Mouse (Mus musculus) limb, embryonic 15.5 days (tissue): ENCODE results near the gene Prcc. TPM values are rescaled to one million over a fixed set of nuclear protein-coding genes. Genes with fewer than 3 reads are reported as not detected.
"Not testable (repeated sequence)": the region's sequence is repeated elsewhere in the genome, so short reads cannot be mapped to it uniquely, and the experiment has no call there.

ENCODE experiments used
- ATAC-seq: fragments of 200-750 bp; cut with Nextera tagmentation; 2 replicates; pipeline ENCODE4 v1.8.0; 2017; ENCODE audit warnings: low read depth, moderate TSS enrichment; ENCODE audit not compliant: insufficient number of reproducible peaks, low FRiP score, low TSS enrichment
- H3K27ac ChIP-seq: fragments of 300-500 bp; sonication (generic); 2 replicates; pipeline ENCODE4 v1.5.1; 2015; ENCODE audit warnings: moderate library complexity, mild to moderate bottlenecking, inconsistent platforms
- H3K27me3 ChIP-seq: fragments of 300-500 bp; sonication (generic); 2 replicates; pipeline ENCODE4 v1.6.1; 2015; ENCODE audit warnings: inconsistent platforms
- H3K36me3 ChIP-seq: fragments of 300-500 bp; sonication (generic); 2 replicates; pipeline ENCODE4 v1.6.1; 2015; ENCODE audit warnings: inconsistent platforms
- H3K4me1 ChIP-seq: fragments of 300-500 bp; sonication (generic); 2 replicates; pipeline ENCODE4 v1.6.1; 2015; ENCODE audit warnings: inconsistent platforms
- H3K4me2 ChIP-seq: fragments of 300-500 bp; sonication (generic); 2 replicates; pipeline ENCODE4 v1.6.1; 2015; ENCODE audit warnings: mild to moderate bottlenecking, inconsistent platforms
- H3K4me3 ChIP-seq: fragments of 300-500 bp; sonication (generic); 2 replicates; pipeline ENCODE4 v1.5.1; 2015; ENCODE audit warnings: mild to moderate bottlenecking, inconsistent platforms
- H3K9ac ChIP-seq: fragments of 300-500 bp; sonication (generic); 2 replicates; pipeline ENCODE4 v1.6.1; 2015; ENCODE audit warnings: inconsistent platforms
- H3K9me3 ChIP-seq: fragments of 300-500 bp; sonication (generic); 2 replicates; pipeline ENCODE4 v1.6.1; 2016; ENCODE audit warnings: inconsistent platforms
- WGBS: fragments of 180-500 bp; shearing (Covaris S2); methylation state at CpG from one replicate; pipeline ENCODE4 v1.1.7; 2015; 5-methylcytosine and 5-hydroxymethylcytosine counted together
- polyA plus RNA-seq: library from polyadenylated mRNA; unstranded; fragments of >200 nt; fragmentation: Nextera tagmentation; extraction: Ambion mirVana; gene quantifications from 2 replicates; pipeline ENCODE4 v1.2.1, GENCODE M21; 2015

The Prcc gene
- polyA plus RNA-seq, 1 experiment from 2014 or later: 13.1 TPM

DNA sequence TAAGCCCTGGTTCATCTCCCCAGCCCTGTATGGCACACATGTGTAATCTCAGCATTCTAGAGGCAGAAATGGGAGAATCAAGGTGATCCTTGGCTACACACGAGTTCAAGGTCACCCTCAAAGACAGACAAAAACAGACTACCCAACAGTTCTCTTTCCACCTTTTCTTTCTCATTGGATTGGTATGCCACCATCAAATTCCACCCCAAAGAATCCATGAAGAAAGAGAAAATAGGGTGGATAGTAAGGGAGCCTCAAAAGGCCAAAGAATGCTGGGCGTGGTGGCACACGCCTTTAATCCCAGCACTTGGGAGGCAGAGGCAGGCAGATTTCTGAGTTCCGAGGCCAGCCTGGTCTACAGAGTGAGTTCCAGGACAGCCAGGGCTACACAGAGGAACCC, 21.3 kb downstream of the Prcc start:
- peaks cover 82% of the 10 kb centered on the region for H3K36me3 ChIP-seq

DNA sequence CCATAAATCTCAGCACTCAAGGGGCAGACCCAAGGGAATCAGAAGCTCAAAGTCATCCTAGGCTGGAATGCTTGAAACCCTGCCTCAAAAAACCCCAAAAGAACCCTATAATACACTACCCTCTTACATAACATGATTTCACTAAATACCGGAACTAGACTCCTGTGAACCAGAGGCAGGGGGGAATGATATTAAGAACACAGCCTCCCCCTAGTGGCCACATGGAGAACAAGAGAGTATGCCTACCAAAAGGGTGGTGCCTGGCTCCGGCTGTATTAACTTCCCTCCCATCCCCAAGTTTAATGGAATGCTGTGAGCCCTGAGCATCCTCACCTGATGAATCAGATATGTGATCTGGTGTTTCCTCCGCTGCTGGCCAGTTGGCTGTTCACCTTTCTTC, 25.6 kb downstream of the Prcc start:
- ATAC-seq: no peak
- H3K36me3 ChIP-seq: peaks cover 72% of the 10 kb centered on the region
- H3K27ac ChIP-seq: no peak overlapping the region
- H3K27me3 ChIP-seq: no peaks in the 10 kb centered on the region
- H3K4me1 ChIP-seq: no peaks in the 10 kb centered on the region; the same call in 1 of the 2 replicates
- H3K4me3 ChIP-seq: no peak overlapping the region
- no peak overlapping the region for H3K4me2 ChIP-seq
- no peak overlapping the region for H3K9ac ChIP-seq
- H3K9me3 ChIP-seq: no peaks in the 10 kb centered on the region
- WGBS: 26% methylated on average over 3 of the region's 3 CpGs

More for the DNA sequence above, 21.3 kb downstream of the Prcc start:
- H3K9ac ChIP-seq, H3K27me3 ChIP-seq, ATAC-seq, H3K9me3 ChIP-seq, H3K27ac ChIP-seq, H3K4me1 ChIP-seq, H3K4me3 ChIP-seq, H3K4me2 ChIP-seq: not testable (repeated sequence)
- 94% methylated on average over 4 of the region's 4 CpGs for WGBS

- Histone ChIP-seq H3K4me2 (no peak overlapping the region), H3K9me3 (no peaks in the 10 kb centered on the region), H3K4me1 (no peaks in the 10 kb centered on the region; the same call in 1 of the 2 replicates), H3K27me3 (no peaks in the 10 kb centered on the region), H3K4me3 (no peak overlapping the region), H3K9ac (no peak overlapping the region), H3K27ac (no peak overlapping the region), H3K36me3 (peaks cover 57% of the 10 kb centered on the region)
- ATAC-seq: no peak
- WGBS: 62% methylated on average over 8 of the region's 8 CpGs
Measured at GRCm38 (mm10) chr3:87857666-87858065, 27.7 kb downstream of the Prcc start.

GRCm38 (mm10) chr3:87855936-87856335, 29.5 kb downstream of the Prcc start:
- Histone ChIP-seq H3K4me3 (no peak overlapping the region), H3K4me2 (no peak overlapping the region), H3K9ac (no peak overlapping the region), H3K27ac (no peak overlapping the region), H3K27me3 (no peaks in the 10 kb centered on the region), H3K9me3 (no peaks in the 10 kb centered on the region), H3K36me3 (peaks cover 41% of the 10 kb centered on the region), H3K4me1 (no peaks in the 10 kb centered on the region; the same call in 1 of the 2 replicates)
- WGBS: 72% methylated on average over 8 of the region's 8 CpGs
- no peak for ATAC-seq

DNA sequence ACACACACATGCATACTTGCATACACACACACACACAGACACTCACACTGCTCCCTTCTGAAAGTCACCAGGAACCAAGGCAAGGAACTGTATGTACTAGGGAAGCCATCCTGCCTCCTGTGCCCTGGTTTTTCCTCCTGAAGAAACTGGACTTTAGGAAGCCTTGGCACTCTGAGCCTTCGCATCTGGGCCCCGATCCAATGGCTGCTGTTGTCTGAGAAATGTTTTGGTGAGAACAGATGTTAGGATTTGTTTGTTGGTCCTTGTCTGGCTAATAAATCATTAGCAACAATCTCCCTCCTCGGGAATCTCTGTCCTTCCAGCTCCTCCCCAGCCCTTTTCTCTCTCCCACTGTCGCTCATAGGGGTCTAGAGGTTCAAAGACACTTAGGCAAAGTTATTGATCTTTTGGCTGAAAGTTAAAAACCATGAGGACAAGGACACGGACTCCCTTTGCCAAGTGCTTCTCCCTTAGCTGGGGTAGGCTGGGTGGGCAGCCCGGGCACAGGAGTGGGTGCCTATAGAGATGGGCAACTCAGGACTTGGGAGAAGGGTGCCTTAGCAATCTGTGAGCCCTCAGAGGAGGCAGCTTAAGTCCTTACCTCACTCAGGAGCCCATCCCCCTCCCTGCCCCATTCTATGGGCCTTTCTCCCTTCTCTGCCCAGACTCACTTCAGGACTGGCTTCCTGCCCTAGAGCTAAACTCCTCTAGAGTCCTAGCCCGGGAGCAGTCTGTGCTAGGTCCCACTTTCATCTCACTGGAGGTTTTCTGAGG, 30.4 kb downstream of the Prcc start:
- no peaks in the 10 kb centered on the region for H3K27me3 ChIP-seq
- no peaks in the 10 kb centered on the region for H3K9me3 ChIP-seq
- peaks cover 34% of the 10 kb centered on the region for H3K36me3 ChIP-seq
- H3K4me1 ChIP-seq: no peaks in the 10 kb centered on the region; the same call in 1 of the 2 replicates
- WGBS: 41% methylated on average over 7 of the region's 7 CpGs
- H3K4me3 ChIP-seq: no peak overlapping the region
- H3K9ac ChIP-seq: no peak overlapping the region
- no peak for ATAC-seq
- no peak overlapping the region for H3K4me2 ChIP-seq
- H3K27ac ChIP-seq: no peak overlapping the region

DNA sequence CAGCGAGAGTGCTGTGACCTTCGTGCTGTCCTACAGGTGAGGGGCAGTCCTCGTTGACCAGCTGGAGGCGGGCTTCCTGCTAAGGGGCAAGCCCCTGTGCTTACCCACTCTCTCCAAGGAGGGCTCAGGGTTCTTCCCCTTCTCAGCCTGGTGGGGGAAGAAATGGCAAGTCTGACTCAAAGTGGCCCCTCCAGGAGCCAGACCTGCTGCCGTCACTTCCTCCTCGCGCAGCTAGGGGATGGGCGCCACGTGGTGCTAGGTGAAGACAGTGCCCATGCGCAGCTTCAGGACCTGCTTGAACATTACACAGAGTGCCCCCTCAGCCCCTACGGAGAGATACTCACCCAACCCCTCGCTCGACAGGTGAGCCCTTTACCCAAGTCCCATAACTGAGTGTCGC, 36.3 kb downstream of the Prcc start:
- no peaks in the 10 kb centered on the region for H3K36me3 ChIP-seq
- H3K27ac ChIP-seq: no peak overlapping the region
- no peak overlapping the region for H3K4me3 ChIP-seq
- no peak overlapping the region for H3K4me2 ChIP-seq
- H3K4me1 ChIP-seq: no peaks in the 10 kb centered on the region
- 83% methylated on average over 14 of the region's 14 CpGs for WGBS
- H3K9ac ChIP-seq: no peak overlapping the region
- H3K27me3 ChIP-seq: no peaks in the 10 kb centered on the region; the same call in 1 of the 2 replicates
- no peaks in the 10 kb centered on the region for H3K9me3 ChIP-seq
- no peak for ATAC-seq

GRCm38 (mm10) chr3:87847680-87848079, 37.7 kb downstream of the Prcc start:
- no peak overlapping the region for H3K27ac ChIP-seq
- no peak overlapping the region for H3K9ac ChIP-seq
- H3K36me3 ChIP-seq: no peaks in the 10 kb centered on the region
- no peak overlapping the region for H3K4me2 ChIP-seq
- H3K4me3 ChIP-seq: no peak overlapping the region
- ATAC-seq: no peak
- 77% methylated on average over 5 of the region's 5 CpGs for WGBS
- no peaks in the 10 kb centered on the region; the same call in 1 of the 2 replicates for H3K27me3 ChIP-seq
- no peaks in the 10 kb centered on the region for H3K4me1 ChIP-seq
- no peaks in the 10 kb centered on the region for H3K9me3 ChIP-seq

GRCm38 (mm10) chr3:87846650-87847110, 38.7 kb downstream of the Prcc start, which contains the start of gene Sh2d2a:
Gene Sh2d2a, plus strand, starts transcription at chr3:87846755.
- Histone ChIP-seq H3K9me3 (no peaks in the 10 kb centered on the region), H3K4me1 (no peaks in the 10 kb centered on the region), H3K9ac (no peak within 1 kb of the TSS), H3K27me3 (no peaks in the 10 kb centered on the region; the same call in 1 of the 2 replicates), H3K4me2 (no peak within 1 kb of the TSS), H3K36me3 (no peaks in the 10 kb centered on the region), H3K27ac (no peak within 1 kb of the TSS), H3K4me3 (no peak within 1 kb of the TSS)
- ATAC-seq: no peak
- 74% methylated on average over 7 of the region's 7 CpGs for WGBS

DNA sequence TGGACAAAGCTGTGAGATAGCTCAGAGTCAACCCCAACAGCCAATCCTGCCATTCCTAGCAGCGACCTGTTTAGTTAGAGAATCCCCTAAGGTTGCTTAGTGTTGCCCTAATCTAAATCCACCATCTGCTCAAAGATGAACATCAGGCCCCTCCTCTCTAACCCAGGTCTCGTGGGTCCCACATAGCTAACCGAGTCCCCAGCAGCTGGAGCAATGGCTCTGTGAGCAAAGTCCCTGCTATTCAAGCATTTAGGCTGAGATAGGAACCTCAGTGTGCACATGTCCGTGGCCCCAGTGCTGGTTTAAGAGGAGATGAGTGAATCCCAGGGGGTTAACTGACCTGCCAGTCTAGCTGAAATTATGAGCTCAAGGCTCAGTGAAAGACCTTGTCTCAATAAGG, 39.2 kb downstream of the Prcc start:
- Histone ChIP-seq H3K9ac (no peak overlapping the region), H3K27ac (no peak overlapping the region), H3K36me3 (no peaks in the 10 kb centered on the region), H3K4me1 (no peaks in the 10 kb centered on the region), H3K4me2 (no peak overlapping the region), H3K27me3 (no peaks in the 10 kb centered on the region; the same call in 1 of the 2 replicates), H3K9me3 (no peaks in the 10 kb centered on the region), H3K4me3 (no peak overlapping the region)
- 64% methylated on average over 4 of the region's 4 CpGs for WGBS
- ATAC-seq: no peak

- Histone ChIP-seq H3K36me3 (no peaks in the 10 kb centered on the region), H3K4me2 (no peak overlapping the region), H3K4me3 (no peak overlapping the region), H3K9ac (no peak overlapping the region), H3K27me3 (peaks cover under 1% of the 10 kb centered on the region; the same call in 1 of the 2 replicates), H3K27ac (no peak overlapping the region), H3K4me1 (no peaks in the 10 kb centered on the region), H3K9me3 (no peaks in the 10 kb centered on the region)
- WGBS: 78% methylated on average over 4 of the region's 4 CpGs
- ATAC-seq: no peak
Measured at GRCm38 (mm10) chr3:87844981-87845380, 40.4 kb downstream of the Prcc start.

- Histone ChIP-seq H3K36me3 (no peaks in the 10 kb centered on the region), H3K4me1 (no peaks in the 10 kb centered on the region), H3K27ac (no peak overlapping the region), H3K9ac (no peak overlapping the region), H3K27me3 (0 out of 2 replicates have a peak, but pooled peaks cover 6% of the 10 kb centered on the region), H3K4me2 (no peak overlapping the region), H3K9me3 (no peaks in the 10 kb centered on the region), H3K4me3 (no peak overlapping the region)
- no peak for ATAC-seq
Measured at GRCm38 (mm10) chr3:87840858-87841257, 44.5 kb downstream of the Prcc start.

DNA sequence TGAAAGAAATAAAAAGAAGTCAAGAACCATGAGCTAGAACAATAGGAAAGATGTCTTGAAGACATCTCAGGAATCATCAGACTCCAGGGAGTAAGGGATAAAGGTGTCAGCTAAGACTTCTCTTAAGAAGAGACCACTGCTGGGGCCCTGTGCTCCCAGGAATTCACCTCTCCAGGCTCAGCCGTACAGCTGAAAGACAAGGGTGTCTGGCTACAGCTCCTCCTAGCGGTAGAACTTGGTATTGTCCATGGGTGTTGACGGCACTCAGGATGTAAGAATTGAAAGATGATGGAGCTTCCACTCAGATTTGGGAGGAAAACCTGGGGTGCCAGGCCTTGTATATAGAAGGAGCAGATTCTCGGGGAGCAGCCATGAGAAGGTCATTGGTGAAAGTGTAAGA, 46.8 kb downstream of the Prcc start:
- 0% methylated on average over 4 of the region's 4 CpGs for WGBS
- Histone ChIP-seq H3K36me3 (no peaks in the 10 kb centered on the region), H3K9me3 (no peaks in the 10 kb centered on the region), H3K9ac (no peak overlapping the region), H3K27me3 (0 out of 2 replicates have a peak, but pooled peaks cover 6% of the 10 kb centered on the region), H3K4me2 (no peak overlapping the region), H3K27ac (no peak overlapping the region), H3K4me3 (no peak overlapping the region), H3K4me1 (no peaks in the 10 kb centered on the region)
- no peak for ATAC-seq
